Mouse (Mus musculus): ENCODE results near the gene A030003K21Rik.

Gene A030003K21Rik

DNA sequence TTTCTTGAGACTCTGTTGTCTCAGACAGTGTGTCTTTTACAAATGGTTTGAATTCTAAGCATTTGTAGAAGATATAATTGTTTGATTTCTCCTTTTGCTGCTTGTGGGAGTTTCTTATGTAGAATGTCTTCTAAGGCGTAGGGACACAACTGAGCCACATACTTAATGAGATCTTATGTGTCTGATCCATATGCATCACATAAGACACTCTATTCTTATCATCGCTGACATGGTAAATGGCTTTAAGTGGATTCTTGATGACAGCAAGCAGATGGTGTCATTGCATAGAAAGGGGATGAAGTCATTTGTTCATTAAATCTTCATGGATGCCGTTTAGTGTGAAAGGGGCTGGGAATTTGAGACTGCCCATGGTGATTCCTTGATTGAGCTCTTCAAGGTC lies 37.3 kb downstream of the A030003K21Rik start:
- DNase-seq, result no peak

DNA sequence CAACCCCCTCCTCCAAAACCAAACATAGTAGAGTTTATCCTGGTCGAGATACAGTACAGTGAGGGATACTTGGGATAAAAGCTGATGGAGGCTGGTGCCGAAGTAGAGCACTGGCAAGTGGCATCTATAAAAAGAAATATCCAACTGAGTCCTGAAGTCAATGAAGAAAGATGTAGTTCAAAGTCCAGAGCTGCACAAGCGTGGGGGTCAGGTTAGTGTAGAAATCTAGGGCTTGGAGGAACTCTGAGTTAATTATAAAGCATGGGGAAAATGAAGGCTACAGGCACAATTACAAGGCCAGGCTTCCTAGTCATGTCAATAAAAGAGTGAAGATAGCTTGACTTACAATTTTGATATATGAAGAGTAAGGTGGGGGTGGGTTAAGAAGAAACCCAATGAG lies 42.0 kb downstream of the A030003K21Rik start:
- no peak for DNase-seq

DNA sequence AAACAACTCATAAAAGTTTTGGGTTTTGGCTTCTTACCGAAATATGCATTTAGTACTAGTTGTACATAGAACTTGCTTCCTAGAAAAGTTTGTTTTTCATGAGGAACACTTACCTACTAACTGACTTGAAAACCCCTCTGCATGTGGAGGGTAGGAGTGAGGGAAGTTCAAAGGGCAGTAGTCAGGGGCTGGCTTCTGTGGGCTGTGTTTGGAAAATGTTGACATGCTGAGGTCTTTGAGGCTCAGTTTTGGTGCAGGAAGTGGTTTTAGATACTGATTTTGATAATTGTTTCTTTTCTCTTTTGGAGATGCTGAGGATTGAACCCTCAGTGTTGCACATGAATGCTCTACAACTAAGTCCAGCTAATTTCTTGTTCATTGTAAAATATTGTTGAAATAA lies 42.6 kb downstream of the A030003K21Rik start:
- DNase-seq, result no peak

GRCm38 (mm10) chr1:82893269-82893668 lies 49.9 kb downstream of the A030003K21Rik start:
- DNase-seq, result no peak

All from lung, postnatal 10 days (tissue).